Mouse (Mus musculus) heart, adult 2 months (tissue): ENCODE data around the gene Poldip3.

Source experiments
- CTCF ChIP-seq: fragments of 200-600 bp; IDR thresholded peaks from 2 replicates; pipeline ENCODE4 v1.8.1; 2022; ENCODE audit warnings: antibody characterized with exemption, mild to moderate bottlenecking, moderate library complexity
- EP300 ChIP-seq: fragments of 200-500 bp; IDR thresholded peaks from 2 replicates; pipeline ENCODE4 v1.6.1; 2011; ENCODE audit warnings: low read depth, low read length, control low read depth; ENCODE audit not compliant: insufficient read depth
- POLR2A ChIP-seq: fragments of 200-500 bp; IDR thresholded peaks from 2 replicates; pipeline ENCODE4 v1.6.1; 2011; ENCODE audit warnings: mild to moderate bottlenecking, low read depth, low read length, control low read depth; ENCODE audit not compliant: insufficient read depth

GRCm38 (mm10) chr15:83182351-83182750 lies 33.2 kb upstream of the Poldip3 start:
- TF ChIP-seq EP300 (no peak), POLR2A (no peak), CTCF (no peak)
